Mouse (Mus musculus): ENCODE measurements around the gene Cstf3.

- no peak for TF ChIP-seq ZMIZ1 (IDR thresholded peaks at IDR 0.05; ENCODE audit: low read depth, low read length)
- TF ChIP-seq CTCF (conservative IDR thresholded peaks at IDR 0.05 in 1 of 2, IDR thresholded peaks at IDR 0.05 in 1 of 2; ENCODE audit: low read depth in 2 of 2, low read length in 2 of 2) = no peak
These were observed 11.3 kb upstream of the Cstf3 start for GRCm38 (mm10) chr2:104578836-104579604.
